Mouse (Mus musculus) neural tube, embryonic 13.5 days (tissue): Measurements from ENCODE around the gene Elovl6. TPM values are rescaled to one million over a fixed set of nuclear protein-coding genes. Genes with fewer than 3 reads are reported as not detected.

ENCODE experiments used
- ATAC-seq: fragments of 200-750 bp; cut with Nextera tagmentation; 2 replicates; pipeline ENCODE4 v1.8.0; 2017; ENCODE audit warnings: low read depth, mild to moderate bottlenecking, moderate TSS enrichment, moderate library complexity
- H3K27ac ChIP-seq: fragments of 300-500 bp; sonication (generic); replicated peaks from 2 replicates; pipeline ENCODE4 v1.5.1; 2015; ENCODE audit warnings: moderate library complexity, mild to moderate bottlenecking, inconsistent platforms
- H3K27me3 ChIP-seq: fragments of 300-500 bp; sonication (generic); 2 replicates; pipeline ENCODE4 v1.6.1; 2015; ENCODE audit warnings: mild to moderate bottlenecking, inconsistent platforms
- H3K36me3 ChIP-seq: fragments of 300-500 bp; sonication (generic); 2 replicates; pipeline ENCODE4 v1.6.1; 2015; ENCODE audit warnings: mild to moderate bottlenecking, inconsistent platforms
- H3K4me1 ChIP-seq: fragments of 300-500 bp; sonication (generic); replicated peaks from 2 replicates; pipeline ENCODE4 v1.6.1; 2015; ENCODE audit warnings: inconsistent platforms
- H3K4me2 ChIP-seq: fragments of 300-500 bp; sonication (generic); 2 replicates; pipeline ENCODE4 v1.6.1; 2015; ENCODE audit warnings: inconsistent platforms, mild to moderate bottlenecking, moderate library complexity
- H3K4me3 ChIP-seq: fragments of 300-500 bp; sonication (generic); 2 replicates; pipeline ENCODE4 v1.5.1; 2015; ENCODE audit warnings: mild to moderate bottlenecking, inconsistent platforms
- H3K9ac ChIP-seq: fragments of 300-500 bp; sonication (generic); 2 replicates; pipeline ENCODE4 v1.6.1; 2015; ENCODE audit warnings: moderate library complexity, mild to moderate bottlenecking, inconsistent platforms
- H3K9me3 ChIP-seq: fragments of 300-500 bp; sonication (generic); 2 replicates; pipeline ENCODE4 v1.6.1; 2016; ENCODE audit warnings: inconsistent platforms
- WGBS: fragments of 180-500 bp; shearing (Covaris S2); methylation state at CpG from one replicate; pipeline ENCODE4 v1.1.7; 2015; 5-methylcytosine and 5-hydroxymethylcytosine counted together
- polyA plus RNA-seq: library from polyadenylated mRNA; unstranded; fragments of >200 nt; fragmentation: Nextera tagmentation; extraction: Ambion mirVana; gene quantifications from 2 replicates; pipeline ENCODE4 v1.2.1, GENCODE M21; 2015

The Elovl6 gene
- polyA plus RNA-seq, 1 experiment from 2014 or later: 30.8 TPM

DNA sequence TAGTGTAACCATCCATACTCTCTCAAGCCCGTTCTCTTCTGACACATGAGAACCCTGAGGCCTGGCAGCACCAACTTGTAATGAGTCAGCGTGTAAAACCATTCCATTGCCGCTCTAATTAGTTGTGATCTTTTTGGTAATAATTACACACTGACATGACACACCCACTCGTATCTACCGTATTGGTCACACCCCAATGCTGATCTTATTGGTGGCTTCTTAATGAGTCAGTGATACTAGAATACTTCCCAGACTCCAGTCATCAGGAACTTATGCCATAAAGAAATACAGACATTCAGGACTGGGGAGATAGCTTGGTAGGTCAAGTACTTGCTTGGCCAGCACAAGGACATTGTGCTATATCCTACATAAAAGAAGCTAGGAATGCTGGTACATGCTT, 39.5 kb downstream of the Elovl6 start:
- Histone ChIP-seq H3K4me2 (no peak overlapping the region), H3K4me1 (peaks cover 18% of the 10 kb centered on the region), H3K36me3 (peaks cover 11% of the 10 kb centered on the region; the same call in 1 of the 2 replicates), H3K27me3 (no peaks in the 10 kb centered on the region), H3K9me3 (no peaks in the 10 kb centered on the region), H3K27ac (no peak overlapping the region), H3K9ac (no peak overlapping the region), H3K4me3 (no peak overlapping the region)
- 87% methylated on average over 5 of the region's 5 CpGs for WGBS
- ATAC-seq: no peak

DNA sequence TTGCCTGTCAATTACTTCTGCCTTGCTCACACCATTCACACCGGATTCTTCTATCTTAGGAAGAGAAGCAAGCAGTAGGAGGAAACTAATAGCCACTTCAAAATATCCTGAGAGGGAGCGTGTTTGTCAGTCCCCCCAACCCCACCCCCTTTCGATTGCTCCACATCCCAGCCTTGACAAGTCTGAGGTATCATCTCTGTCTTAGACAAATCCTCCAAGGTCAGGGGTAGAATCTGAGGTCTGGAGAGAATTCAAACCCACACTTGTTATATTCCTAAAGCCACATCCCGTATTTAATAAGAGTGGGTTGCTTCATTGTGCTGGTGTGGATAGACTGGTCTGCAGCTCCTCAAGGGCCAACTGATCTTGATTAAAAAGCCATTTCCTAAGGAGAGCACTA, 40.8 kb downstream of the Elovl6 start:
- Histone ChIP-seq H3K4me1 (peaks cover 16% of the 10 kb centered on the region), H3K4me3 (no peak overlapping the region), H3K27me3 (no peaks in the 10 kb centered on the region), H3K9ac (no peak overlapping the region), H3K4me2 (no peak overlapping the region), H3K36me3 (peaks cover 13% of the 10 kb centered on the region; the same call in 1 of the 2 replicates), H3K27ac (no peak overlapping the region), H3K9me3 (no peaks in the 10 kb centered on the region)
- ATAC-seq: no peak
- WGBS: 72% methylated on average over 4 of the region's 4 CpGs

DNA sequence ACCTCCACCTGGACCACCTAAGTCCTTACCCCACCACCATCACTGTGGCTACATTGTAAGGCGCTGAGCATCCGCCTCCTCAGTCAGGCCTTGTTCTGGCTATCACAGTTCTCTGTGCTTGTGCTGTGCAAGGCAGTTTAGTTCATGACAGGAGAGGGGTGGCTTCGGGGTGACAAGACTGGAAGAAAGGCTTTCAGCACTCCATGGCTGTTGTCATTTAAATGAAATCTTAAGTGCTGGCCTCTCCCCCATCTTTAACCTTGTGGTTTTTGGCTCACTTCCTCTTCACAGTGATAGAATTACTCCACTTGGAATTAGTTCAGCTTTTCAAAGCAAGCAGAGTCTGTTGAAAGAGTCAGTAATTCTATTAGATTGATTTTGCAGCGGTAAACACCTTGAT, 41.5 kb downstream of the Elovl6 start:
- peaks cover 13% of the 10 kb centered on the region; the same call in 1 of the 2 replicates for H3K36me3 ChIP-seq
- H3K4me3 ChIP-seq: no peak overlapping the region
- no peaks in the 10 kb centered on the region for H3K9me3 ChIP-seq
- H3K4me1 ChIP-seq: 0 out of 2 replicates have a peak, but pooled peaks cover 14% of the 10 kb centered on the region
- H3K27me3 ChIP-seq: no peaks in the 10 kb centered on the region
- 83% methylated on average over 4 of the region's 4 CpGs for WGBS
- no peak overlapping the region for H3K4me2 ChIP-seq
- H3K9ac ChIP-seq: no peak overlapping the region
- H3K27ac ChIP-seq: no peak overlapping the region
- no peak for ATAC-seq

DNA sequence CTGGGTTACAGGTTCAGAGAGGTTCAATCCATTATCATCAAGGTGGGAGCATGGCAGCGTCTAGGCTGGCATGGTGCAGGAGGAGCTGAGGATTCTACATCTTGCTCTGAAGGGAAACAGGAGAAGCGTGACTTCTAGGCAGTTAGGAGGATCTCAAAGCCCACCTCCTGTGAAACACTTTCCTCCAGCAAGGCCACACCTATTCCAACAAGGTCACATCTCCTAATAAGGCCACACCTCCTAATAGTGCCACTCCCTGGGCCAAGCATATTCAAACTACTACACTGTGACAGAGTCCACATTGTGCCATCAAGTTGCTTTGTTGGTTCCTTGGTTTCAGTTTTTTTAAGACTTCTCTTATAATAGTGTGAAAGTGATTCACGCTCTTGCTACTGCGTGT, 42.9 kb downstream of the Elovl6 start:
- no peak for ATAC-seq
- 96% methylated on average over 4 of the region's 4 CpGs for WGBS
- H3K4me3 ChIP-seq: no peak overlapping the region

DNA sequence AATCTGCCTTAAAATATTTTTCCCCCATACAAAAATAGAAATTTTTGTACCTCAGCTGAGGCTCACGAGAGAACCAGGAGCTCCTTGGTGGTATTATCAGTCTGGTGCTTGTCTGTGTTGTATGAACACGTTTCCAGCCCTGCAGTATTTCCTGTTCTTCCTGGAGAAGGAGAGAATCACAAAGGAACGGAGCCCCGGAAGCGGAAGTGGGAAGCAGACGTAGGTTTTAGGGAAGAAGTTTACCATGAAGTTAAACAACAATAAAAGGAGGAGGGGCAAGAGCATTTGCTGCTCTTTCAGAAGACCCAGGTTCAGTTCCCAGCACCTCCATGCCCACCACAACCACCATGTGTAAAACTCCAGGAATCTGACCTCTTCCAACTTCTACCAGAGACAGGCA, 44.4 kb downstream of the Elovl6 start:
- Histone ChIP-seq H3K27ac (no peak overlapping the region), H3K27me3 (no peaks in the 10 kb centered on the region), H3K9ac (no peak overlapping the region), H3K36me3 (peaks cover 10% of the 10 kb centered on the region; the same call in 1 of the 2 replicates), H3K9me3 (no peaks in the 10 kb centered on the region), H3K4me1 (0 out of 2 replicates have a peak, but pooled peaks cover 20% of the 10 kb centered on the region), H3K4me2 (no peak overlapping the region), H3K4me3 (no peak overlapping the region)
- no peak for ATAC-seq
- WGBS: 92% methylated on average over 6 of the region's 6 CpGs

More for the DNA sequence above, 42.9 kb downstream of the Elovl6 start:
- no peaks in the 10 kb centered on the region for H3K9me3 ChIP-seq
- H3K36me3 ChIP-seq: peaks cover 13% of the 10 kb centered on the region; the same call in 1 of the 2 replicates
- no peak overlapping the region for H3K27ac ChIP-seq
- no peaks in the 10 kb centered on the region for H3K27me3 ChIP-seq
- H3K4me1 ChIP-seq: 0 out of 2 replicates have a peak, but pooled peaks cover 15% of the 10 kb centered on the region
- H3K9ac ChIP-seq: no peak overlapping the region
- H3K4me2 ChIP-seq: no peak overlapping the region

DNA sequence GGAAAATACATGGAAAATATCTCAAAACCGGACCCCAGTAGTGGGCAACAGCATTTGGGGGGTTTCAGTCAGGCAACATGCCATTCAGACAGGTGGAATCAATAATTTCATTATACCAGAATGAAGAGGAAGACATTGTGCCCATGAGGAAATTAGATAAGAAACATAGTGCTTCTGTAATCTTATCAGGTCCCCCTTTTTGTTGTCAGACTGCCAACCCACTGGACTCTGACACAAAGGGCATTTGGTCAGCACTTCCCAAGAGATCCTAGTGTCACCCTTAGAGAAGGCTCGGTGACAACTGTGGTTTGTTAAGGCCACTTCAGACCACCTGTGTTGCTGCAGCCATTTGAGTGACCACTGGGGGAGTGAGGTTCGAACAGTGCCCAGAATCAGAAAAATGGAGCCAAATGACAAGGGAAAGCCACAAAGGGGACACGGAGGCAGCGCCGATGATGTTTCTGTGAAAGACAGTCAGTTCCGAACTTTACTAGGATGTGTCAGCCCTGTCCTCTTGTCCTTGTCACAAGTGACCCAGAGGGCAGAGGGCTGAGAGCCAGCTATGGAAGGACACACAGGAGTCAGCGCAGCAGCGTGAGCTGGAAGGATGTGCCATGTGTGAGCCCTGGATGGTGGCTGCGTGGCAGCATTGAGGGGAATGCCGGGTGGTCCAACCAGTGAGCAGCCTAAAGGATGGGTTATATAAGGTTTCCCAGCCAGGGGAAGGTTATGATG, 46.8 kb downstream of the Elovl6 start:
- 90% methylated on average over 11 of the region's 11 CpGs for WGBS
- no peak overlapping the region for H3K4me3 ChIP-seq
- H3K4me1 ChIP-seq: 0 out of 2 replicates have a peak, but pooled peaks cover 8% of the 10 kb centered on the region
- no peaks in the 10 kb centered on the region for H3K27me3 ChIP-seq
- peaks cover 10% of the 10 kb centered on the region; the same call in 1 of the 2 replicates for H3K36me3 ChIP-seq
- H3K4me2 ChIP-seq: no peak overlapping the region
- no peak overlapping the region for H3K27ac ChIP-seq
- H3K9ac ChIP-seq: no peak overlapping the region
- no peak for ATAC-seq
- H3K9me3 ChIP-seq: no peaks in the 10 kb centered on the region

DNA sequence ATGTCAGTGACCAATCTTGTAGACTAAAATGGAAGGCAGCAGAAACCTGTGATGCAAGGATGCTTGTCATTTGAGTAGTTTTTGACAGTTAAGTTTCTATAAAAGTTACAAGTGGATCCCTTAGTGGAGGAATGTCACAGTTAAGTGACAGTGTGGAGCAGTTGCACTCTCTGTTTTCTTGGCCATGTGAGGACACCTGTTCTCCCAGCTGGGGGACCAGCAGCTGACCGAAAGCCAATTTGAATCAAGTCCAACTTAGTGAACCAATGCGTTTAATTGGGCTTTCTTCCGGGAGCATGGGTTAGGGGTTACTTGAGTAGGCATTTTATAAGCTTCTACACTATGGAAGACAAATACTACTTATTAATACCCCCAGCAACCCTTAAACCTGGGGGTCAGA, 48.9 kb downstream of the Elovl6 start:
- Histone ChIP-seq H3K9me3 (no peaks in the 10 kb centered on the region), H3K4me1 (0 out of 2 replicates have a peak, but pooled peaks cover 8% of the 10 kb centered on the region), H3K27me3 (no peaks in the 10 kb centered on the region), H3K36me3 (peaks cover 7% of the 10 kb centered on the region; the same call in 1 of the 2 replicates), H3K9ac (no peak overlapping the region), H3K27ac (no peak overlapping the region), H3K4me3 (no peak overlapping the region), H3K4me2 (no peak overlapping the region)
- WGBS: 76% methylated on average over 3 of the region's 3 CpGs
- no peak for ATAC-seq

DNA sequence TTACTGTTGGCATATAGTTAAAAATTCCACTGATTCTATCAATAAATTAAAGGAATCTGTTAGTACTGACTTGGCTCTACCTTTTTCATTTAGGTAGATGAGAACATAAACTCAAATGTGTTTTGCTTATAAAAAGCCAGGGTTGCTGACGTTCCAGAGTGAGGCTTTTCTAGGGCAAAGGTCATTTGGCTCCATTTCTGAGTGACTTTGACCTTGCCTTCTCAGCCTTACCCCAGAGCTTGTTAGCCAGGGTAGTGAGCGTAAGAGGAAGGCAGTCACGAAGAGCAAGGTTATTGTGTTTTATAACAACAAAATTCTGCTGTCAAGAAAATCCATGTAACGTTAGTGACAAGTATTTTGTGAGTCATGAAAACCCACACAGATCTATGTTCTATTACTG, 50.3 kb downstream of the Elovl6 start:
- Histone ChIP-seq H3K9ac (no peak overlapping the region), H3K9me3 (no peaks in the 10 kb centered on the region), H3K4me3 (no peak overlapping the region), H3K4me2 (no peak overlapping the region), H3K36me3 (no peaks in the 10 kb centered on the region; the same call in 1 of the 2 replicates), H3K27me3 (no peaks in the 10 kb centered on the region), H3K4me1 (0 out of 2 replicates have a peak, but pooled peaks cover 8% of the 10 kb centered on the region), H3K27ac (no peak overlapping the region)
- WGBS: 81% methylated on average over 4 of the region's 4 CpGs
- ATAC-seq: no peak

DNA sequence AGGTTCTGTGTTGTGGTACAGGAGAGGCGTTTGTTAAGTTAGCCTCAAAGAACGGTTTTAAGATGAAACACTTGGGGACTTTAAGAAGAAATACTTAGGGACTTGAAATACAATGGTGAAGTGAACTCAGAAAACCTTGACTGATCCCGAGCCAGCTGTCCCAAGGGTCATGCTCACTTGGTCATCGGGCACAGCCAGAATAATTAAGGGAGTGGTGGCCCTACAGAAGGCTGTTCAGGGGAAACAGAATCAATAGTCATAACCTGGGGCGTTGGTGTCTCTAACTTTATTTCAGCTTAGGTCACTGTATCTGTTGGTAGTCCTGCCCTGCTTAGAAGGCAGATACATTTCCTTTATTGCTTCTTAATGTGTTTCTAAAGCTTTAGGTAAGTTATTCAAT, 51.1 kb downstream of the Elovl6 start:
- Histone ChIP-seq H3K4me3 (no peak overlapping the region), H3K4me1 (0 out of 2 replicates have a peak, but pooled peaks cover 8% of the 10 kb centered on the region), H3K27me3 (no peaks in the 10 kb centered on the region), H3K4me2 (no peak overlapping the region), H3K9me3 (no peaks in the 10 kb centered on the region), H3K9ac (no peak overlapping the region), H3K27ac (no peak overlapping the region), H3K36me3 (no peaks in the 10 kb centered on the region; the same call in 1 of the 2 replicates)
- WGBS: 82% methylated on average over 5 of the region's 5 CpGs
- no peak for ATAC-seq

DNA sequence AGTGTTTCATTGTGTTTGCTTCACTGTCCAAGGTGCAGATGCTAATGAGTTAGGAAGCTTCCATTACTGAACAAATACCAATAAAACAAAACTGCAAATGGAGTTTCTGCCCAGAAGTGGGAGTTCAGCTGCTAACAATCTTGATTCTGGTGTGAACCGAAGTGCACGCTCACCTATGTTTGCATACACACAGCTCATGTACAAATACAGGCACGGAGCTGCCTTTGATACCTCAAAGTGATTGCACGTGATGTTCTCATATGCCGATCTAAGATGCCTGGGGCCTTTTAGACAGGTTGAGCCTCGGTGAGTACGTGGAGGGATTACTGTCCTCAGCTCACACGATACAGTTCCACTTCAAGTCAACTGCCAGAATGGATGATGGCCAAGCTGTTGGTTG, 55.8 kb downstream of the Elovl6 start:
- no peaks in the 10 kb centered on the region; the same call in 1 of the 2 replicates for H3K36me3 ChIP-seq
- WGBS: 92% methylated on average over 8 of the region's 8 CpGs
- ATAC-seq: no peak

DNA sequence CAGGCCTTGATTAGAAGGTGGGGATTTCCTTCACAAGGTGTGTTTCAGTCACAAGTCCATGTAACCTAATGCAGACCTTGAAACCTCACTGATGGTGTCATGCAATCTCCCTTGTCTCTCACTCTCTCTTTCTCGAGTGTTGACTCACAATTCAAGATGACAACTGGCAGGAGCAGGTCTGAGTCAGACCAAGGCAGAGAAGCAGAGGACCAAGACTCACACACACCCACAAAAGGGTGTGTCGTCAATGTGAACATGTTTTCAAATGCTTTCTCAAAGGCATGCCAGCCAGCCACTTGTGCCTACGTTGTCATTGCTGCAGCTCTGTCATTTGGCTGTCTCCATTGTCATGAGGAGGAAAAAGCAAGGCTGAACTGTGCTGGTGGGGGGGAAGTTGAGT, 56.6 kb downstream of the Elovl6 start:
- Histone ChIP-seq H3K36me3 (no peaks in the 10 kb centered on the region; the same call in 1 of the 2 replicates), H3K4me1 (no peaks in the 10 kb centered on the region), H3K27me3 (no peaks in the 10 kb centered on the region), H3K9me3 (no peaks in the 10 kb centered on the region), H3K9ac (no peak overlapping the region), H3K27ac (no peak overlapping the region), H3K4me3 (no peak overlapping the region), H3K4me2 (no peak overlapping the region)
- WGBS: 85% methylated on average over 3 of the region's 3 CpGs
- no peak for ATAC-seq

More for the DNA sequence above, 55.8 kb downstream of the Elovl6 start:
- no peaks in the 10 kb centered on the region for H3K9me3 ChIP-seq
- no peak overlapping the region for H3K27ac ChIP-seq
- H3K27me3 ChIP-seq: no peaks in the 10 kb centered on the region
- no peak overlapping the region for H3K4me2 ChIP-seq
- H3K4me1 ChIP-seq: no peaks in the 10 kb centered on the region
- no peak overlapping the region for H3K9ac ChIP-seq
- no peak overlapping the region for H3K4me3 ChIP-seq

DNA sequence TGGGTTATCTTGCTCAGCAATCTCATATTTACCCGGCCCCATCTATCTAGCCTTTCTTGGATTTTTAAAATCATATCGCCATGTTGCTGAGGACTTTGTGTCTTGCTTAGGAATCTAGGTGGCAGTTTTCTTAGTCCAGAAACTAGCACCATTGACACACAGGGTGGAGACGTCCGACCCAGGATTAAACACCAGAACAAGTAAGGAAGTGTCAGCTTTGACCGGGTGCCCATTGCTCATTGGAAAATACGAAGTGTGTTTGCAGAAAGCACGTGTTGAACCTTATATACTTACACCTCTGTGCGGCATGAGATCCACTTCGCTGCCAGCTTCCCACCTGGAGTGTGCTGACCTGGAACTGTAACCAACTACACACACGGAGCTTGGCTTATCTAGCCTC, 57.5 kb downstream of the Elovl6 start:
- no peaks in the 10 kb centered on the region; the same call in 1 of the 2 replicates for H3K36me3 ChIP-seq
- no peak overlapping the region for H3K9ac ChIP-seq
- no peak for ATAC-seq
- no peaks in the 10 kb centered on the region for H3K4me1 ChIP-seq
- WGBS: 94% methylated on average over 10 of the region's 10 CpGs
- no peaks in the 10 kb centered on the region for H3K9me3 ChIP-seq
- H3K27me3 ChIP-seq: no peaks in the 10 kb centered on the region
- no peak overlapping the region for H3K4me3 ChIP-seq
- no peak overlapping the region for H3K27ac ChIP-seq
- no peak overlapping the region for H3K4me2 ChIP-seq
